Mouse (Mus musculus): ENCODE measurements around the gene Ppp2r3a. TPM values are rescaled to one million over a fixed set of nuclear protein-coding genes. Genes with fewer than 3 reads are reported as not detected.

Ppp2r3a gene
- 10 to 100 TPM; 19.4 to 20.9 TPM for total RNA-seq (2021)
- long read RNA-seq, experiment 1, full-length matches to known transcripts: 9 of 15 reads
- long read RNA-seq, experiment 1, partial matches to known transcripts: 5 of 15 reads
- long read RNA-seq, experiment 1, other reads (novel, unspliced or antisense): 1 of 15 reads
- long read RNA-seq, experiment 2, full-length matches to known transcripts: 12 of 16 reads
- long read RNA-seq, experiment 2, partial matches to known transcripts: 0 of 16 reads
- long read RNA-seq, experiment 2, other reads (novel, unspliced or antisense): 4 of 16 reads

DNA sequence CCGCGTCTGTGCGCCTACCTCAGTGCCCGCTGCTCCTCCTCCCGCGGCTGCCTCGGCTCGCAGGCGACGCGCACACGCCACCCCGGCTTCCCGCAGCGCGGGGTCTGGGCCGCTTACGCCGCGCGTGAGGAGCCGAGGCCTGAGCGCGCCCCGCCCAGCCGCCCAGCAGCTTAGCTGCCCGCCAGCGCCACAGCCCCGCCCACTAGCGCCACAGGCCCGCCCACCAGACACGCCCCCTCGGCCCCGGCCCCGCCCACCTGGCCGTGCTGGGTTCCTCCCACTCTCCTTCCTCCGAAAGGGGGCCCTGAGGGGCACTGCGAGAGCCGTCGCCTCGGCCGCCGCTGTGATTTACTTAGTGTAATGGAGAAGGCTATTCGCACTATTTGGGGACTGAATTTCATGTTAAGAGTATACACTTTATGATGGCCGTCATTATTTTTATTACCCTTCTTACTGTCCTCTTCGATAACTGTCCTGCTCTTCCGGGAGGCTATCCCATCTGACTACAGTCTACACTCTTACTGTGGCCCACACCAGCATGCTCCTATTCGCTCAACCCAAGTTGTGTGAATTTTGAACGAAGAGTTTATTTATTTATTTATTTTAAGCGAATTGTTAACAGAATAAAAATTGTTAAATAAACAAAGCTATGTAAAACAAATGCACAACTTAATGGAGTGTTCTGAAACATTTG, at the start of gene Ppp2r3a:
TSS of gene Ppp2r3a (minus strand) at position 152 of the 694 bp plus-strand sequence.
- H3K4me3 ChIP-seq: peak within 1 kb of the TSS; percentile 96
- H3K27ac ChIP-seq: peak within 1 kb of the TSS; percentile 91
- TF ChIP-seq CTCF (IDR thresholded peaks at IDR 0.05): no peak
- intact Hi-C loops (cut with DNase I): loop anchor here (5.0 kb wide), 1 partner anchor 69 kb away; no protein-coding TSS in a partner anchor
- peak; percentile 97 to 99 for DNase-seq (ENCODE audit: extremely low spot score in 1 of 2, low spot score in 2 of 2)

GRCm38 (mm10) chr9:101300441-101300935, 48.9 kb upstream of the Ppp2r3a start:
- no peak for DNase-seq (ENCODE audit: extremely low spot score in 1 of 2, low spot score in 2 of 2)
- H3K4me3 ChIP-seq: no peak overlapping the region
- TF ChIP-seq CTCF (IDR thresholded peaks at IDR 0.05): no peak
- no peak overlapping the region for H3K27ac ChIP-seq
- intact Hi-C loops (cut with DNase I): no loop called here

DNA sequence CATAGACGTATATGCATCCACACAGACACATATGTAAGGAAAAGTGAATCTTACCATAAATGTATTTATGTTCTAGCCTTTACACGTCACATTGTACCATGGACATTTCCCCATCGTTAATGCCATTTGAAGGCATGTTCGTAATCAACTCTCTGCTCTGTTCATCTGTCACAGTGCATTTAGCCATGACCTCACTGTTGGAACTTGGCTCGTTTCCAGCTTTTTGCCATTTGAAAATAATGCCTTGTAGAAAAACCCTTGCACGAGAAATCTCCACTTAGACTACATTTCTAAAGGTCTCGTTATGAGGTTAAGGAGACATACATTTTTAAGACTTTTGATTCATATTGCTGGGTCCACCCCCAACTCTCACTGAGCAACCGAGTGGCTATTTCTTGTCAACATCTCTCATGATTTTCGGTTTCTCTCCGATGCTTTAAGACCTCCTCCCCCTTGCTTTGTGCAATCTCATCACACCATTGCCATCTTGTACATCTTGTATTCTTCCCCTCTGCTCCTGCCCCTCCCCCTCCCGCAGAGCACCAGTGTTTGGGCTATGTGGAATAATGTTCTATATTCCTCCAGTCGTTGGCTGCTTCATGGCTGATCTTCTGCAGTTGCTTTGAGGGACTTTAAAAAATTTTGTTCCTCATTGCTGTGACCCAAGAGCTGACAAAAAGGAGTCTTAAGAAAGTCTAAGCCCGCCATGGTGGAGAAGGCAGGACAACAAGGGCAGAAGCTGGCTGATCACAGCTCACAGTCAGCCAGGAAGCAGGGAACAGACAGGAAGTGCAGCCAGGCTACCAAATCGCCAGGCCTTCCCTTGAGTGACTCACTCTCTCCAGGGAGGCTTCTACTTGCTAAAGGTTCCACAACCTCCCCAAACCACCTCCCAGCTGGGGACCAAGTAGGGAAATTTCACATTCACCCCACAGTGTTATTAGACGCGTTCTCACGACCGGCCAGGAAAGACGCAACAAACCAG, 40.4 kb upstream of the Ppp2r3a start:
- TF ChIP-seq CTCF (IDR thresholded peaks at IDR 0.05): no peak
- H3K27ac ChIP-seq: no peak overlapping the region
- no peak overlapping the region for H3K4me3 ChIP-seq
- intact Hi-C loops (cut with DNase I): no loop called here
- no peak for DNase-seq (ENCODE audit: extremely low spot score in 1 of 2, low spot score in 2 of 2)

DNA sequence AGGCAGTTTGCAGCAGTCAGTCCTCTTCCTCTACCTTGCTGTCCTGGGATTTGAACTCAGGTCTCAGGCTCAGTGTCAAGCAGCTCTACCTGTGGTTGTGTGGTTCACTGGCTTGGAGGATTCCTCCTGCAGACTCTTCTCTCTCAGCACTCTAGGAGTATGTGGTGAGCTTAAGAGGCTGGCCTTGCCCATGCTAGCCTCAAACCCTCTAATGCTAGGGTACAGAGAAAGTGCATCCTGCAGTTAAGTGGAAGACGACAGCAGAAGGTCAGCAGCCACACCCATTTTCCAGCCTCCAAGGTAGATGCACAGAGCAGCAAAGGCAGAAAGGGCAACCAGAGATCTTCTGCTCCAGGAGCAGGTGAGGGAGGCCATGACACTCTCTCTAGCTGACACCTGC, 39.3 kb upstream of the Ppp2r3a start:
- H3K27ac ChIP-seq: no peak overlapping the region
- TF ChIP-seq CTCF (IDR thresholded peaks at IDR 0.05): no peak
- no peak overlapping the region for H3K4me3 ChIP-seq
- intact Hi-C loops (cut with DNase I): no loop called here
- DNase-seq (ENCODE audit: extremely low spot score in 1 of 2, low spot score in 2 of 2): no peak

GRCm38 (mm10) chr9:101289750-101290149, 38.2 kb upstream of the Ppp2r3a start:
- intact Hi-C loops (cut with DNase I): no loop called here
- Histone ChIP-seq H3K27ac (no peak overlapping the region), H3K4me3 (no peak overlapping the region)
- no peak for TF ChIP-seq CTCF (IDR thresholded peaks at IDR 0.05)
- DNase-seq (ENCODE audit: extremely low spot score in 1 of 2, low spot score in 2 of 2): no peak

- no peak for TF ChIP-seq CTCF (IDR thresholded peaks at IDR 0.05)
- Histone ChIP-seq H3K27ac (no peak overlapping the region), H3K4me3 (no peak overlapping the region)
- no peak for DNase-seq (ENCODE audit: extremely low spot score in 1 of 2, low spot score in 2 of 2)
- intact Hi-C loops (cut with DNase I): no loop called here
These were observed 37.5 kb upstream of the Ppp2r3a start for GRCm38 (mm10) chr9:101288901-101289647.

- no peak for DNase-seq (ENCODE audit: extremely low spot score in 1 of 2, low spot score in 2 of 2)
- no peak for TF ChIP-seq CTCF (IDR thresholded peaks at IDR 0.05)
- H3K4me3 ChIP-seq: no peak overlapping the region
- intact Hi-C loops (cut with DNase I): no loop called here
- peak overlapping the region; percentile 7; the same call in 1 of the 2 replicates for H3K27ac ChIP-seq
These were observed 35.2 kb upstream of the Ppp2r3a start for GRCm38 (mm10) chr9:101286766-101287165.

GRCm38 (mm10) chr9:101284049-101284448, 32.5 kb upstream of the Ppp2r3a start:
- H3K27ac ChIP-seq: no peak overlapping the region
- DNase-seq (ENCODE audit: extremely low spot score in 1 of 2, low spot score in 2 of 2): no peak
- intact Hi-C loops (cut with DNase I): no loop called here

GRCm38 (mm10) chr9:101282651-101283050, 31.1 kb upstream of the Ppp2r3a start:
- no peak for DNase-seq (ENCODE audit: extremely low spot score in 1 of 2, low spot score in 2 of 2)
- no peak for TF ChIP-seq CTCF (IDR thresholded peaks at IDR 0.05)
- no peak overlapping the region for H3K4me3 ChIP-seq
- intact Hi-C loops (cut with DNase I): no loop called here
- H3K27ac ChIP-seq: no peak overlapping the region

More at GRCm38 (mm10) chr9:101284049-101284448, 32.5 kb upstream of the Ppp2r3a start:
- TF ChIP-seq CTCF (IDR thresholded peaks at IDR 0.05): no peak
- H3K4me3 ChIP-seq: no peak overlapping the region

- DNase-seq (ENCODE audit: extremely low spot score in 1 of 2, low spot score in 2 of 2): no peak
- Histone ChIP-seq H3K4me3 (no peak overlapping the region), H3K27ac (no peak overlapping the region)
- TF ChIP-seq CTCF (IDR thresholded peaks at IDR 0.05): no peak
- intact Hi-C loops (cut with DNase I): no loop called here
These were observed 30.3 kb upstream of the Ppp2r3a start for GRCm38 (mm10) chr9:101281906-101282305.

- DNase-seq (ENCODE audit: extremely low spot score in 1 of 2, low spot score in 2 of 2): no peak
- Histone ChIP-seq H3K27ac (no peak overlapping the region), H3K4me3 (no peak overlapping the region)
- intact Hi-C loops (cut with DNase I): no loop called here
- TF ChIP-seq CTCF (IDR thresholded peaks at IDR 0.05): no peak
These were observed 29.7 kb upstream of the Ppp2r3a start for GRCm38 (mm10) chr9:101281326-101281725.
